Mouse (Mus musculus): ENCODE measurements at regions not wholly inside any gene's neighbourhood (a gene's known extent, or its start where the extent isn't known, plus 50 kb on each side); places are given as distances from the start of the nearest gene placed in this dataset.

DNA sequence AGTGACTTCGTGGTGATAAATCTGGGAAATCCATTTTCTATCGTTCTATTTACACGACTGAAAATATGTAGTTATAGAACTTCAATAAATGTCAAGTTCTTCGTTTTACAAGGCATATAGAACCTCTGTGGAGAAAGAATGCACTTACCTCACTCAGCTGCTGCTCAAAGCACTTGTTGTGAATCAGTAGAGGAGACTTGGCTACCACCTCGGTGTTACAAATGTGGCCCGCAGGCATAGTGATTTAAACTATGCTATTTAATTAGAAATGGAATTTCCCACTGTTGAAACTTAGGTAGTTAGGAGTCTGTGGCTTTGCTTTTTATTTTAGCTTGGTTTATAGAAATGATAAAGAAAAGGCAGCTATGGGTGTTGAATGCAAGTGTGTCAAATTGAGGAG, 71.8 kb upstream of the Mmadhc start:
- DNase-seq (ENCODE audit: low spot score in 2 of 2): no peak
- no peak overlapping the region for H3K27ac ChIP-seq
- no peak for TF ChIP-seq CTCF (conservative IDR thresholded peaks at IDR 0.05)
- no peak overlapping the region for H3K4me3 ChIP-seq

DNA sequence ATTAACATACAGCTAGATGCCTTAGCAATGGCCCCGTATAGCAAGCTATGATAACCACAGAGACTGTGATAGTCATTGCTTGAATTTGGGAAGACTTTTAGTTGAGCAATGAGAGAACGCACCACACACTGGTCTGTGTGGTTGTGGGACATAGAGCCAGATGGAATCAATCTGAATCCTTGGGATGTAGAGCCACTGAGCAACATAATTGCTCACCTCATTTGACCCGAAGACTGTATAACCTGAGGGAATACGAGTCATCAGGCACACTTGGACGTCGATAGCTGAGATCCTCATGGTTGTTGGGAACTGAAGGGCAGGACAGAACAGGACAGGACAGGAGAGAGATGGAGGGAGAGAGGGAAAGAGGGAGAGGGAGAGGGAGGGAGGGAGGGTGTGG, 68.6 kb upstream of the Mmadhc start:
- no peak overlapping the region for H3K27ac ChIP-seq
- TF ChIP-seq CTCF (conservative IDR thresholded peaks at IDR 0.05): no peak

DNA sequence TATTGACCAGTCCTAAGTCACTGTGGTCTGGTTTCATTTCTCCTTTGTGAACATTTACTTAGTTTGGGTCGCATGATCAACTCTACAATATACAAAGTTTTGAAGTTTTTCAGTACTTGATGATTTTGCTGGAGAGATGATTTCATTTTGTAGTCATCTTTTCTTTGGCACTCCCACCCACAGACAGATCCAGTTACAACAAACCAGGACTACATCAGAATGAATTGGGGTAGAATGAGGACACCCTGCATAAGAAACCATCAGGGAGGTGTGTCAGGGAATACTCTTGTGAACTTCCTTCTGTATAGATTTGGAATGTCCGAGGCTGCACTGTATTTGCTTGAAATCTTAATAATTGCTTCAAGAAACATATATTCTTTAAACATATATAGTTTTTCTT, 59.5 kb upstream of the Mmadhc start:
- Histone ChIP-seq H3K4me3 (no peak overlapping the region), H3K27ac (no peak overlapping the region)
- DNase-seq (ENCODE audit: low spot score in 2 of 2): no peak
- no peak for TF ChIP-seq CTCF (conservative IDR thresholded peaks at IDR 0.05)

More for the DNA sequence above, 68.6 kb upstream of the Mmadhc start:
- H3K4me3 ChIP-seq: no peak overlapping the region
- no peak for DNase-seq (ENCODE audit: low spot score in 2 of 2)

DNA sequence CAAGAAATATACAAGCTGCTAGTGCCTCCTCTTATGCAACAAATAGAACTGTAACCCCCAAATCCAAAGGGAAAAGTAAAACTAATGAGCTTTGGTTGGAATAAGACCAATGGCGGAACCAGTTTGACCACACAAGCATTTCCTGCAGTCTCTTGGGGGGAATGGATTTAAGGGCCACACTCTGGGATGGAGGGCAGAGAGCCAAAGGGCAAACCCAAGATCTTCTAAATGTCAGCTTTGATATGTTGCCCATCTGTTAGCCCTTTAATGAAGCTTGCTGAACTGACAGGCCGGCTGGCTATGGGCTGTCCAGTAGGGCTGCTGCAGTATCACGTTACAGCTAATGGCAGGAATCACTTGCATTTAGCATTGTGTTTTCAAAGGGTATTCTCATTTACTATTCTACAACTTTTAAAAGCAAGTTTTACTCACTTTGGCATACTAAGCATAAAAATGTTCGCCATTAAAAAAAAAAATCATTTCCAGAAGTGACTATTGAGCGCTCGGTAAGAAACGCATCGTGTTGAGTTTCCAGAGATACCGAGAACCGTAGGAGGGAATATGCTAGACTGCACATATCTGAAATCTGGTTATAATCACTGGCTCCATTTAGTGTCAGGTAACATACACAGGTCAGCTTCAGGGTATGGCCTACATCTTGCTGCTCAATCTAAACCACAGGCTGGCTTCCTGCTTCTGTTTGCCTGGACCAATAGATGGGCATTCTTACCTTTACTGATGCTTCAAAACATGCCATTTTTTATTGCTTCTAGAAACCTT, 51.1 kb upstream of the Mmadhc start:
- DNase-seq (ENCODE audit: low spot score in 2 of 2): no peak
- Histone ChIP-seq H3K27ac (no peak overlapping the region), H3K4me3 (no peak overlapping the region)
- no peak for TF ChIP-seq CTCF (conservative IDR thresholded peaks at IDR 0.05)

Measured in layer of hippocampus, adult 2 months (tissue).